Mouse (Mus musculus): ENCODE data around the gene Sod3. TPM values are rescaled to one million over a fixed set of nuclear protein-coding genes. Genes with fewer than 3 reads are reported as not detected.

Sod3 gene
- polyA plus RNA-seq, 1 experiment: 20.6 TPM

- Histone ChIP-seq H3K27me3 (ENCODE audit: control insufficient read depth, insufficient read depth, low read length) (no peaks in the 10 kb centered on the region), H3K4me3 (ENCODE audit: control insufficient read depth, low read depth, low read length) (no peak overlapping the region), H3K27ac (ENCODE audit: control insufficient read depth, insufficient read depth, low read depth, low read length) (no peak overlapping the region)
These were observed 13.1 kb upstream of the Sod3 start for GRCm38 (mm10) chr5:52350451-52350850.

GRCm38 (mm10) chr5:52351561-52351960 is 12.0 kb upstream of the Sod3 start:
- Histone ChIP-seq H3K4me1 (ENCODE audit: control insufficient read depth, insufficient read depth, low read length) (no peaks in the 10 kb centered on the region), H3K27me3 (ENCODE audit: control insufficient read depth, insufficient read depth, low read length) (no peaks in the 10 kb centered on the region), H3K4me3 (ENCODE audit: control insufficient read depth, low read depth, low read length) (no peak overlapping the region), H3K27ac (ENCODE audit: control insufficient read depth, insufficient read depth, low read depth, low read length) (no peak overlapping the region), H3K36me3 (ENCODE audit: control insufficient read depth, insufficient read depth, low read length) (no peaks in the 10 kb centered on the region)
- no peak for TF ChIP-seq CTCF (IDR thresholded peaks at IDR 0.05; ENCODE audit: control insufficient read depth, insufficient read depth, insufficient replicate concordance, low read depth, low read length)
- no peak for TF ChIP-seq POLR2A (IDR thresholded peaks at IDR 0.05; ENCODE audit: control insufficient read depth, low read depth, low read length)

More at GRCm38 (mm10) chr5:52350451-52350850, 13.1 kb upstream of the Sod3 start:
- no peaks in the 10 kb centered on the region for H3K4me1 ChIP-seq (ENCODE audit: control insufficient read depth, insufficient read depth, low read length)
- TF ChIP-seq CTCF (IDR thresholded peaks at IDR 0.05; ENCODE audit: control insufficient read depth, insufficient read depth, insufficient replicate concordance, low read depth, low read length) (no peak), POLR2A (IDR thresholded peaks at IDR 0.05; ENCODE audit: control insufficient read depth, low read depth, low read length) (no peak)
- no peaks in the 10 kb centered on the region for H3K36me3 ChIP-seq (ENCODE audit: control insufficient read depth, insufficient read depth, low read length)

- H3K4me1 ChIP-seq (ENCODE audit: control insufficient read depth, insufficient read depth, low read length): no peaks in the 10 kb centered on the region
- no peak overlapping the region for H3K4me3 ChIP-seq (ENCODE audit: control insufficient read depth, low read depth, low read length)
- H3K36me3 ChIP-seq (ENCODE audit: control insufficient read depth, insufficient read depth, low read length): no peaks in the 10 kb centered on the region
- no peaks in the 10 kb centered on the region for H3K27me3 ChIP-seq (ENCODE audit: control insufficient read depth, insufficient read depth, low read length)
- H3K27ac ChIP-seq (ENCODE audit: control insufficient read depth, insufficient read depth, low read depth, low read length): no peak overlapping the region
- no peak for TF ChIP-seq CTCF (IDR thresholded peaks at IDR 0.05; ENCODE audit: control insufficient read depth, insufficient read depth, insufficient replicate concordance, low read depth, low read length)
- TF ChIP-seq POLR2A (IDR thresholded peaks at IDR 0.05; ENCODE audit: control insufficient read depth, low read depth, low read length): no peak
These were observed 10.9 kb upstream of the Sod3 start for GRCm38 (mm10) chr5:52352730-52353129.

- no peak overlapping the region for H3K27ac ChIP-seq (ENCODE audit: control insufficient read depth, insufficient read depth, low read depth, low read length)
- H3K36me3 ChIP-seq (ENCODE audit: control insufficient read depth, insufficient read depth, low read length): no peaks in the 10 kb centered on the region
- H3K4me1 ChIP-seq (ENCODE audit: control insufficient read depth, insufficient read depth, low read length): no peaks in the 10 kb centered on the region
- H3K27me3 ChIP-seq (ENCODE audit: control insufficient read depth, insufficient read depth, low read length): no peaks in the 10 kb centered on the region
- H3K4me3 ChIP-seq (ENCODE audit: control insufficient read depth, low read depth, low read length): no peak overlapping the region
- TF ChIP-seq POLR2A (IDR thresholded peaks at IDR 0.05; ENCODE audit: control insufficient read depth, low read depth, low read length) (no peak), CTCF (IDR thresholded peaks at IDR 0.05; ENCODE audit: control insufficient read depth, insufficient read depth, insufficient replicate concordance, low read depth, low read length) (no peak)
These were observed 9.2 kb upstream of the Sod3 start for GRCm38 (mm10) chr5:52354441-52354840.

DNA sequence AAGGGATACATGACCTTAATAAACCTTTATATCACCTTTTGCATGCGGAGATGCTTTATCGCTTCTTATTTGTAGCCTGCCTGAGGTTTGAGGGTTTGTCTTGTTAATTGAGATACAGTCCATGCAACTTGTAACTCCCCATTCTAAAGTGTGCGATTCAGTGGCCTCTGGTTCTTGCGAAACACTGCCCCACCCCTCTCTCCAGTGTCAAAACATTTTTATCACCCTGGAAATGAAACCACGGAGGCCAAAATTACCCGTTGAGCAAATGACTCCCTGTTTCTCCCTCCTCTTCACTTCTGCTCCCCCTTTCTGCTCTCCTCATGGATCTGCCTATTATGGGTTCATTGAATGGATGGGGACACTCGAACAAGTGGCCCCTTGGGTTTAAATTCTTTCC is 8.0 kb upstream of the Sod3 start:
- no peak overlapping the region for H3K4me3 ChIP-seq (ENCODE audit: control insufficient read depth, low read depth, low read length)
- H3K27ac ChIP-seq (ENCODE audit: control insufficient read depth, insufficient read depth, low read depth, low read length): no peak overlapping the region
- H3K4me1 ChIP-seq (ENCODE audit: control insufficient read depth, insufficient read depth, low read length): peaks cover 3% of the 10 kb centered on the region
- no peaks in the 10 kb centered on the region for H3K36me3 ChIP-seq (ENCODE audit: control insufficient read depth, insufficient read depth, low read length)
- TF ChIP-seq CTCF (IDR thresholded peaks at IDR 0.05; ENCODE audit: control insufficient read depth, insufficient read depth, insufficient replicate concordance, low read depth, low read length) (no peak), POLR2A (IDR thresholded peaks at IDR 0.05; ENCODE audit: control insufficient read depth, low read depth, low read length) (no peak)
- no peaks in the 10 kb centered on the region for H3K27me3 ChIP-seq (ENCODE audit: control insufficient read depth, insufficient read depth, low read length)

- Histone ChIP-seq H3K4me1 (ENCODE audit: control insufficient read depth, insufficient read depth, low read length) (peaks cover 7% of the 10 kb centered on the region), H3K27me3 (ENCODE audit: control insufficient read depth, insufficient read depth, low read length) (no peaks in the 10 kb centered on the region), H3K4me3 (ENCODE audit: control insufficient read depth, low read depth, low read length) (no peak overlapping the region), H3K27ac (ENCODE audit: control insufficient read depth, insufficient read depth, low read depth, low read length) (no peak overlapping the region), H3K36me3 (ENCODE audit: control insufficient read depth, insufficient read depth, low read length) (no peaks in the 10 kb centered on the region)
- TF ChIP-seq POLR2A (IDR thresholded peaks at IDR 0.05; ENCODE audit: control insufficient read depth, low read depth, low read length) (no peak), CTCF (IDR thresholded peaks at IDR 0.05; ENCODE audit: control insufficient read depth, insufficient read depth, insufficient replicate concordance, low read depth, low read length) (no peak)
These were observed 6.3 kb upstream of the Sod3 start for GRCm38 (mm10) chr5:52357175-52357754.

DNA sequence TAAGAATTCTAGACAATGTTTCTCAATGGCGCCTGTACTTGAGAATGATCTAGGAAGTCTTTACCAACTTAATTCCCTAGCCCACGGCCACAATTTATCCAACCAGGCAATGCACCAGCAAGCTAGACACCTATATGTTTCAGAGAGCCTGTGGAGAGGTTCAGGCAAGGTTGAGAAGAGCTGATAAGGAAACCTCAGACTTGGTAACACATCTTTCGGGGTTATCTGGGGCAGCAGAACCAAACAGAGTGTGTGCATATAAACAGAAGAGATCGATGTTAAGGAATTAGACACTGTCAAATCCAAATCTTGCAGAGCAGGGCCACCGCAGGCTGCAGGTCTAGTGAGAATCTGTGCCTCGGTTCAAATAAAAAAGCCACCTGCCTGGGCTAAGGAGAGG is 5.5 kb upstream of the Sod3 start:
- Histone ChIP-seq H3K36me3 (ENCODE audit: control insufficient read depth, insufficient read depth, low read length) (no peaks in the 10 kb centered on the region), H3K27me3 (ENCODE audit: control insufficient read depth, insufficient read depth, low read length) (no peaks in the 10 kb centered on the region), H3K4me3 (ENCODE audit: control insufficient read depth, low read depth, low read length) (no peak overlapping the region), H3K4me1 (ENCODE audit: control insufficient read depth, insufficient read depth, low read length) (peaks cover 7% of the 10 kb centered on the region), H3K27ac (ENCODE audit: control insufficient read depth, insufficient read depth, low read depth, low read length) (no peak overlapping the region)
- TF ChIP-seq CTCF (IDR thresholded peaks at IDR 0.05; ENCODE audit: control insufficient read depth, insufficient read depth, insufficient replicate concordance, low read depth, low read length): no peak
- no peak for TF ChIP-seq POLR2A (IDR thresholded peaks at IDR 0.05; ENCODE audit: control insufficient read depth, low read depth, low read length)
